Mouse (Mus musculus): ENCODE measurements at regions not wholly inside any gene's neighbourhood (a gene's known extent, or its start where the extent isn't known, plus 50 kb on each side); places are given as distances from the start of the nearest gene placed in this dataset.

- Histone ChIP-seq H3K4me3 (ENCODE audit: insufficient read depth, low read length) (no peak overlapping the region), H3K4me1 (ENCODE audit: control insufficient read depth, insufficient read depth, low read length) (peaks cover 11% of the 10 kb centered on the region), H3K27ac (ENCODE audit: insufficient read depth, low read depth, low read length) (no peak overlapping the region)
- TF ChIP-seq POLR2A (IDR thresholded peaks at IDR 0.05; ENCODE audit: borderline replicate concordance, low read depth, low read length) (no peak), CTCF (IDR thresholded peaks at IDR 0.05; ENCODE audit: low read depth, low read length) (no peak)
Measured at GRCm38 (mm10) chr11:112990751-112991150, 208.7 kb downstream of the Sox9 start.

DNA sequence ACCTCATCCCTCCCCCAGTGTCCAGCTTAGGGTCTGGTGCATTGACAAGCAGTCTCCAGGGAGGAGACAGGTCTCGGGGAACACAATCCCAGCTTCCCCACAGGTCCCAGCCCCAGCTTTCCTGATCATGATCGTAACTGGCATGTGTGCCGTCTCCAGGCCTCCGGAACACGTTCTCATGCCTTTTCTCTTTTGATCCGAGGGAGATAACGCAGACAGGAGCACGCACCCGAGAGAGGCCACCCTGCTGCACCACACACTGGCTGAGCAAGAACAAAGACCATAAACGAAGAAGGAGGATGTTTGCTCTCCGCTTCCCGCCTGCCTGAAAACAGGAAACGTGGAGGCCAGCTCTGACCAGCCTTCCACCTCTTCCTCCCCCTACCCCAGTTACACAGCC is 209.8 kb downstream of the Sox9 start:
- no peak for TF ChIP-seq CTCF (IDR thresholded peaks at IDR 0.05; ENCODE audit: low read depth, low read length)
- TF ChIP-seq POLR2A (IDR thresholded peaks at IDR 0.05; ENCODE audit: borderline replicate concordance, low read depth, low read length): no peak
- Histone ChIP-seq H3K4me1 (ENCODE audit: control insufficient read depth, insufficient read depth, low read length) (peaks cover 11% of the 10 kb centered on the region), H3K4me3 (ENCODE audit: insufficient read depth, low read length) (no peak overlapping the region), H3K27ac (ENCODE audit: insufficient read depth, low read depth, low read length) (no peak overlapping the region)

GRCm38 (mm10) chr11:112998777-112999583 is 217.0 kb downstream of the Sox9 start:
- no peaks in the 10 kb centered on the region for H3K4me1 ChIP-seq (ENCODE audit: control insufficient read depth, insufficient read depth, low read length)
- H3K27ac ChIP-seq (ENCODE audit: insufficient read depth, low read depth, low read length): no peak overlapping the region
- no peak for TF ChIP-seq POLR2A (IDR thresholded peaks at IDR 0.05; ENCODE audit: borderline replicate concordance, low read depth, low read length)
- no peak for TF ChIP-seq CTCF (IDR thresholded peaks at IDR 0.05; ENCODE audit: low read depth, low read length)
- no peak overlapping the region for H3K4me3 ChIP-seq (ENCODE audit: insufficient read depth, low read length)

DNA sequence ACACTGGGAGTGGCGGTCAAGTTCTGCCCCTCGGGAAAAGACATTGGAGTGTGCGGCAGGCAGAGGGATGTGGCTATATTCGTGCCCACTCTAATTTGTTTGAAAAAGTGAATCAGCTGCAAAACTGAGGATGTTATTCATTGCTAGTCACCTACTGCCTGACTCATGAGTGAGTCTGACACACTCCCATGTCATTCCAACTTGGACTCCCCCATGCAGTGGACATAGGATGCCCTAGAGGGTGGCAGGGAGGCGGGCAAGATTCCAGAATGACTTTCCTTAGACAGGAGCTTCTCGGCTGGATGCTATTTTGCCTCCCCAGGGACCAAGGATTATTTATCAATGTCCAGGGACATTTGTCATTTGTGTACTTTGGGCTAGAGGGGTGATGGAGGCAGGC is 219.0 kb downstream of the Sox9 start:
- Histone ChIP-seq H3K4me3 (ENCODE audit: insufficient read depth, low read length) (no peak overlapping the region), H3K27ac (ENCODE audit: insufficient read depth, low read depth, low read length) (no peak overlapping the region), H3K4me1 (ENCODE audit: control insufficient read depth, insufficient read depth, low read length) (no peaks in the 10 kb centered on the region)
- TF ChIP-seq POLR2A (IDR thresholded peaks at IDR 0.05; ENCODE audit: borderline replicate concordance, low read depth, low read length) (no peak), CTCF (IDR thresholded peaks at IDR 0.05; ENCODE audit: low read depth, low read length) (no peak)

DNA sequence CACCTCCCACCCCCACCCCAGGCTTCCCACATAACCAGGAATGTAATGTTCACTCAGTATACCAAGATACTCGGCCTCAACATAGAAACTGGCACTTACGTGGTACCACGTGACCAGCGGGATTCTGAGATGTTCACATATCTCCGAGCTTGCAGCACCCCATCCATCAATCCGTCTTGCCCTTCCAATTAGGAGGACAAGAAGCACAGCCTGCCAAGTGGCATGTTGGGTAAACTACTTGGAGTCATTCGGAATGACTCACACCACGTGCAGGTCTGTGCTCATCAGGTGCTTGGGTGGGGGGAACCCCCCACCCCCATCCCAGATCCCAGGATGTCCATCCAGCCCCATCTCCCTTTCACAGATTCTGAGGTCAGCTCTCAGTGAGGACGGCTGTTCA is 223.9 kb downstream of the Sox9 start:
- Histone ChIP-seq H3K4me1 (ENCODE audit: control insufficient read depth, insufficient read depth, low read length) (peaks cover 10% of the 10 kb centered on the region), H3K27ac (ENCODE audit: insufficient read depth, low read depth, low read length) (no peak overlapping the region)
- TF ChIP-seq POLR2A (IDR thresholded peaks at IDR 0.05; ENCODE audit: borderline replicate concordance, low read depth, low read length) (no peak), CTCF (IDR thresholded peaks at IDR 0.05; ENCODE audit: low read depth, low read length) (no peak)

DNA sequence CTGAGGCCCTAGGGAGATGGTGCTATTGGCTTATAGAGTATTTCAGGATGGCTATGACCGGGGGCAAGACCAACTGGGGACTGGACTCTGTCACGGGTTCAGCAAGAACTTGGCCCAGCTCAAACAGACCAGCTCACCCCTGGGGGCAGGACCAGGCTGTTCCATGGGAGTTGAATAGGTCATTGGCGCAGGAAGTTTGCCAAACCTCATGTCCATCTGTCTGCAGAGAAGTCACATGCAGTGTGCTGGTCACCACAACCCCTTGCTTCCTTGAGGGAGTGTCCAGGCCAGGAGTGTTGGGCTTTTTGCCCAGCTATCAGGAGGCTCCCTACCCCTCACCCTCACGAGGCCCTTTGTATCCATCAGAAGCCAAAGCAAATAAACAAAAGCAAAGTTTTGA is 226.5 kb downstream of the Sox9 start:
- H3K4me3 ChIP-seq (ENCODE audit: insufficient read depth, low read length): no peak overlapping the region
- no peak overlapping the region for H3K27ac ChIP-seq (ENCODE audit: insufficient read depth, low read depth, low read length)
- peaks cover 10% of the 10 kb centered on the region for H3K4me1 ChIP-seq (ENCODE audit: control insufficient read depth, insufficient read depth, low read length)
- TF ChIP-seq CTCF (IDR thresholded peaks at IDR 0.05; ENCODE audit: low read depth, low read length): no peak
- TF ChIP-seq POLR2A (IDR thresholded peaks at IDR 0.05; ENCODE audit: borderline replicate concordance, low read depth, low read length): no peak

More for the DNA sequence above, 223.9 kb downstream of the Sox9 start:
- no peak overlapping the region for H3K4me3 ChIP-seq (ENCODE audit: insufficient read depth, low read length)

DNA sequence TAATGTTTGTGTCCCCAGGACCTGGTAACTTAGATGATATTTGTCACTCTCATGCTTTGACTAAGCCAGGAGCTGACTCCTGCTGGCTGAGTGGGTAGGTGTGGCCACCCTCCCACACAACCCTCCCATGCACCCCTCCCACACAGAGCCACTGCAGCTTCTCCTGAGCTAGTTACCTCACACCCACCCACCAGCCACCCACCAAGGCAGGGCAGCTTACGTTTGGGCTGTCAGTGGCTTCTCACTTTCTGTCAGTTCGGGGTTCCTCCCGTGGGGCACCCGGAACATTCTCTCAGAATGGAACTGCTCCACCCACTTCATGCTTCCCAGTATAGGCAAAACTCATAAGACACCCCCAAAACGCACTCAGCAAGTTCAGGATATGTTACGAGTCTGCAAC is 227.4 kb downstream of the Sox9 start:
- Histone ChIP-seq H3K4me3 (ENCODE audit: insufficient read depth, low read length) (no peak overlapping the region), H3K4me1 (ENCODE audit: control insufficient read depth, insufficient read depth, low read length) (peaks cover 10% of the 10 kb centered on the region), H3K27ac (ENCODE audit: insufficient read depth, low read depth, low read length) (no peak overlapping the region)
- TF ChIP-seq POLR2A (IDR thresholded peaks at IDR 0.05; ENCODE audit: borderline replicate concordance, low read depth, low read length) (no peak), CTCF (IDR thresholded peaks at IDR 0.05; ENCODE audit: low read depth, low read length) (no peak)

DNA sequence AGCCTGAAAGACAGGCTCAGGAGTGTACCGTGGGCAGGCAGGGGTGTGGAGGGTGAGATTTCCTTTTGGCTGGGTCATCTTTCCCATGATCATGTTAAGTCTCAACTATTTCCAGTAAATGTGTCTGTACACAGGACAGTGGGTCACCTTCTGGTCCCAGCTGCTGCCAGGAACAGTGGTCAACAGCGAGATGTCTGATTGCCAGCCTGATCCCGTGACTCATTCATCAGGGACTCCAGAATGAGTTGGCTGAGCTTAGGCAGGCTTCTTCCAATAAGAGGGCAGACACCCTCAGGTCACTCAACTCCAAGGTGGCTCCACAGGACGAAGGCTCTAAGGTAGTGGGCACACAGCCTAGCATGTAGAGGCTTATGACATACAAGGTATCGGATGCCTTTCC is 228.9 kb downstream of the Sox9 start:
- H3K27ac ChIP-seq (ENCODE audit: insufficient read depth, low read depth, low read length): no peak overlapping the region
- H3K4me1 ChIP-seq (ENCODE audit: control insufficient read depth, insufficient read depth, low read length): peaks cover 20% of the 10 kb centered on the region
- no peak for TF ChIP-seq POLR2A (IDR thresholded peaks at IDR 0.05; ENCODE audit: borderline replicate concordance, low read depth, low read length)
- TF ChIP-seq CTCF (IDR thresholded peaks at IDR 0.05; ENCODE audit: low read depth, low read length): no peak
- H3K4me3 ChIP-seq (ENCODE audit: insufficient read depth, low read length): no peak overlapping the region

DNA sequence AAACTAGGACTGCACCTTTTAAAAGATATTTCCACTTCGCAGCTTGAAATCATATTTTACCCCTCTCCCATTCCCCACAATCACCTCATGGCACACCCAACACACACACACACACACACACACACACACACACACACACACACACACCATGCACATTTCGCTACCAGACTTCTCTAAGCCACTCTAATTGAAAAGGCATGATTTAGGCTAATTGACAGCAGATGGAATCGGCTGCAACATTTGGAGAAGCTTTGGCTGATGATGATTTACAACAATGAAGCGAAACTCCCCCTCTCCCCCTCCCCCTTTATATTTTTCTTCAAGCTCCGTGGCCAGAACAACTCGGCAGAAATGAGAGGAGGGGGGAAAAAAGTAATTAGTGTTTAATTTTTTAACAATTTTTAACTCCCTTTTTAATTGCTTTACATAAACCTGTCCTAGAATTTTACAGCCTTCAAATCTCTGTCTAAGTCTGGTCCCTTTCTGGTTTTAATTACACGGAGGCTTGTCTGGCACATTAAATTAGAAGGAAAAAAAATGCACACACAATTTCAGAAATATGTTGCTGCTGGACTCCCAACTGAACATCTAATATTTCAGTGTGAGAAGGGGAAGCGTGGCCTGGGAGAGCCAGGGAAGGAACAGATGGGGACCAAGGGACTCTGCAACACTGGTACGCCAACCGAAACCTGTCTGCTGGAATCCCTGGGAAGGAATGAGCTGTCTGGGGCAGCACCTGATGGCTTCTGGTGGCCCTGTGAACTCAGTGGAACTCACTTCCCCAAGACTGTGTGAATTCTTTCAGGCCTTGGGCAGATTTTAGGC is 232.4 kb downstream of the Sox9 start:
- TF ChIP-seq CTCF (IDR thresholded peaks at IDR 0.05; ENCODE audit: low read depth, low read length) (no peak), POLR2A (IDR thresholded peaks at IDR 0.05; ENCODE audit: borderline replicate concordance, low read depth, low read length) (no peak)
- Histone ChIP-seq H3K27ac (ENCODE audit: insufficient read depth, low read depth, low read length) (no peak overlapping the region), H3K4me1 (ENCODE audit: control insufficient read depth, insufficient read depth, low read length) (peaks cover 13% of the 10 kb centered on the region), H3K4me3 (ENCODE audit: insufficient read depth, low read length) (no peak overlapping the region)

Measured in bone marrow macrophage, adult 2 months (primary cell).